Mouse (Mus musculus): ENCODE measurements at regions not wholly inside any gene's neighbourhood (a gene's known extent, or its start where the extent isn't known, plus 50 kb on each side); places are given as distances from the start of the nearest gene placed in this dataset.

DNA sequence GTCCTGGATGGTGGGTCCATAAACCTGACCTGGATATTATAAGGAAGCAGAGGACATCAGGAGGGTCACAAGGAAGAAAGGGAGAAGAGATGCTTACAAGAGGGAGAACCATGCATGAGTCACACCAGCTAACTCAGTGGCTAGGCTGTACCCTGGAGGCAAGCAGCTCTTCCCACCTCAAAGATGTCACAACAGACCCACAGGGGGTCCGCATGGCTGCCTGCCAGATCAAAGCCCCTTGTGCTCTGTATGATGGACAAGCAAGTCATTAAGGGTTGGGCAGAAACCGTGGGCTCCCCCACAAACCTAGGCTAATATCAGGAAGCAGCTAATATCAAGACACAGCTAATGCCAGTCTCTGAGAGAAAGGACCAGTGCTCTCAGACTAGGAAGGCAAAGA, 343.9 kb upstream of the Mef2c start:
- Histone ChIP-seq H3K27ac (ENCODE audit: insufficient read depth, low read depth, low read length) (no peak overlapping the region), H3K4me3 (ENCODE audit: insufficient read depth, low read length) (no peak overlapping the region), H3K4me1 (ENCODE audit: control insufficient read depth, insufficient read depth, low read length) (no peaks in the 10 kb centered on the region)
- no peak for TF ChIP-seq CTCF (IDR thresholded peaks at IDR 0.05; ENCODE audit: low read depth, low read length)
- no peak for TF ChIP-seq POLR2A (IDR thresholded peaks at IDR 0.05; ENCODE audit: borderline replicate concordance, low read depth, low read length)

DNA sequence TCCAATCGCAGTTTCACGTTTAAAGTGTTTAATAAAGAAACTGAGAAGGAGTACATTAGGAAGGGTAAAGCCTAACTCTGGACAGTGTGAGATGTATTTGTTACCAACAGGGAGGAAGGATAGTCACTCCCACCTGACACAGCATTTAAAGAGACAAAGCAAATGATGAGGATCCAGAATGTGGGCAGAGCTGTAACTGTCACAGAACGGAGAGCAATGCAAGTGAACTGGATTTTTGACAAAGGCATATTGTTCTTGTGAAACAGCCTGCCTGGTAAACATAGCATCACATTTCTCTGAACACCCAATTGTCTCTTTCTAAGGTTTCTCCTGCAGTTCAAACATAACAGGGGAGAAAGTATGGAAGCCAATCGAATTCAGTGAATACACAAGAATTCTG, 341.1 kb upstream of the Mef2c start:
- Histone ChIP-seq H3K4me1 (ENCODE audit: control insufficient read depth, insufficient read depth, low read length) (no peaks in the 10 kb centered on the region), H3K27ac (ENCODE audit: insufficient read depth, low read depth, low read length) (no peak overlapping the region), H3K4me3 (ENCODE audit: insufficient read depth, low read length) (no peak overlapping the region)
- TF ChIP-seq CTCF (IDR thresholded peaks at IDR 0.05; ENCODE audit: low read depth, low read length) (no peak), POLR2A (IDR thresholded peaks at IDR 0.05; ENCODE audit: borderline replicate concordance, low read depth, low read length) (no peak)

DNA sequence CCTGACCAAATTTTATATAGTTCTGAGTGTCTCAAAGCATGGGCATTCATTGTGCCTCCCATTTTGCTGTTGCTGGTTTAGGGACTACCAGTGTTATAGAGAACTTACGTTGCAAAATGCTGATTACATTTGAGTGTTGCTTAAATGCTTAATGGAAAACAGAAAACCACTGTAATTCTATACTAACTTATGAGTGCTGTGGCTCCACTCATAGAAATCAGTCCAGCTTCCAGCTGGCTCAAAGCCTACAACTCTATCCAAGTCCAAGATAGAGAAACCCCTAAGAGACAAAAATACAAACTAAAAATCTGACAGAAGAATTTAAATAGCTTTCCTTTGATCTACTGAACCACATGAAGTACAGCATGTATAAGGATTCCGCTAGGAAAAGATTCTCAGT, 328.7 kb upstream of the Mef2c start:
- TF ChIP-seq POLR2A (IDR thresholded peaks at IDR 0.05; ENCODE audit: borderline replicate concordance, low read depth, low read length) (no peak), CTCF (IDR thresholded peaks at IDR 0.05; ENCODE audit: low read depth, low read length) (no peak)
- Histone ChIP-seq H3K4me3 (ENCODE audit: insufficient read depth, low read length) (no peak overlapping the region), H3K4me1 (ENCODE audit: control insufficient read depth, insufficient read depth, low read length) (no peaks in the 10 kb centered on the region)

GRCm38 (mm10) chr13:83201931-83202671, 301.7 kb upstream of the Mef2c start:
- H3K4me3 ChIP-seq (ENCODE audit: insufficient read depth, low read length), result no peak overlapping the region
- no peak for TF ChIP-seq CTCF (IDR thresholded peaks at IDR 0.05; ENCODE audit: low read depth, low read length)
- H3K27ac ChIP-seq (ENCODE audit: insufficient read depth, low read depth, low read length), result no peak overlapping the region

More for the DNA sequence above, 328.7 kb upstream of the Mef2c start:
- H3K27ac ChIP-seq (ENCODE audit: insufficient read depth, low read depth, low read length), result no peak overlapping the region

GRCm38 (mm10) chr13:83206622-83207021, 297.2 kb upstream of the Mef2c start:
- H3K4me3 ChIP-seq (ENCODE audit: insufficient read depth, low read length), result no peak overlapping the region
- no peak overlapping the region for H3K27ac ChIP-seq (ENCODE audit: insufficient read depth, low read depth, low read length)
- H3K4me1 ChIP-seq (ENCODE audit: control insufficient read depth, insufficient read depth, low read length), result no peaks in the 10 kb centered on the region
- TF ChIP-seq POLR2A (IDR thresholded peaks at IDR 0.05; ENCODE audit: borderline replicate concordance, low read depth, low read length) (no peak), CTCF (IDR thresholded peaks at IDR 0.05; ENCODE audit: low read depth, low read length) (no peak)

More at GRCm38 (mm10) chr13:83201931-83202671, 301.7 kb upstream of the Mef2c start:
- no peaks in the 10 kb centered on the region for H3K4me1 ChIP-seq (ENCODE audit: control insufficient read depth, insufficient read depth, low read length)

GRCm38 (mm10) chr13:83207513-83207912, 296.3 kb upstream of the Mef2c start:
- no peak for TF ChIP-seq POLR2A (IDR thresholded peaks at IDR 0.05; ENCODE audit: borderline replicate concordance, low read depth, low read length)
- no peak for TF ChIP-seq CTCF (IDR thresholded peaks at IDR 0.05; ENCODE audit: low read depth, low read length)
- no peaks in the 10 kb centered on the region for H3K4me1 ChIP-seq (ENCODE audit: control insufficient read depth, insufficient read depth, low read length)

GRCm38 (mm10) chr13:83208111-83208510, 295.7 kb upstream of the Mef2c start:
- Histone ChIP-seq H3K27ac (ENCODE audit: insufficient read depth, low read depth, low read length) (no peak overlapping the region), H3K4me1 (ENCODE audit: control insufficient read depth, insufficient read depth, low read length) (no peaks in the 10 kb centered on the region), H3K4me3 (ENCODE audit: insufficient read depth, low read length) (no peak overlapping the region)
- TF ChIP-seq CTCF (IDR thresholded peaks at IDR 0.05; ENCODE audit: low read depth, low read length) (no peak), POLR2A (IDR thresholded peaks at IDR 0.05; ENCODE audit: borderline replicate concordance, low read depth, low read length) (no peak)

More at GRCm38 (mm10) chr13:83207513-83207912, 296.3 kb upstream of the Mef2c start:
- Histone ChIP-seq H3K4me3 (ENCODE audit: insufficient read depth, low read length) (no peak overlapping the region), H3K27ac (ENCODE audit: insufficient read depth, low read depth, low read length) (no peak overlapping the region)

DNA sequence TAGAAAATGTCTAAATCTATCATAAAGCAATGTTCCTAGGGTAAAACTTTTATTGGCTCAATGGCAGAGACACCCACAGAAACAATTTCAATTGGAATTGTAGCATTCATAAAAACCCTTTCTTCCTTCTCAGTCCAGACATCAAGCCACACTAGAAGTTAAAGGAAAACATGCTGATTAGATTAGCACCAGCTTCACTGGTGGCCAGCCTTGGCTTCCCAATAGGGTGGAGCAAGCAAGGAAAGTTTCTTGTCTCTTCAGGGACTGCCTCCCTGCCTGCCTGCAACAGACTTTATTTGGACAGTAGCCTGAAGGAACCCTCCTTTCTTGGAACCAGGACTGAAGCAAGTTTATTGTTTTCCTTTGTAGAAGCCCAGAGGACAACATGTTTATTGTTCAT, 289.0 kb upstream of the Mef2c start:
- no peaks in the 10 kb centered on the region for H3K4me1 ChIP-seq (ENCODE audit: control insufficient read depth, insufficient read depth, low read length)
- TF ChIP-seq POLR2A (IDR thresholded peaks at IDR 0.05; ENCODE audit: borderline replicate concordance, low read depth, low read length) (no peak), CTCF (IDR thresholded peaks at IDR 0.05; ENCODE audit: low read depth, low read length) (no peak)
- no peak overlapping the region for H3K4me3 ChIP-seq (ENCODE audit: insufficient read depth, low read length)
- no peak overlapping the region for H3K27ac ChIP-seq (ENCODE audit: insufficient read depth, low read depth, low read length)

DNA sequence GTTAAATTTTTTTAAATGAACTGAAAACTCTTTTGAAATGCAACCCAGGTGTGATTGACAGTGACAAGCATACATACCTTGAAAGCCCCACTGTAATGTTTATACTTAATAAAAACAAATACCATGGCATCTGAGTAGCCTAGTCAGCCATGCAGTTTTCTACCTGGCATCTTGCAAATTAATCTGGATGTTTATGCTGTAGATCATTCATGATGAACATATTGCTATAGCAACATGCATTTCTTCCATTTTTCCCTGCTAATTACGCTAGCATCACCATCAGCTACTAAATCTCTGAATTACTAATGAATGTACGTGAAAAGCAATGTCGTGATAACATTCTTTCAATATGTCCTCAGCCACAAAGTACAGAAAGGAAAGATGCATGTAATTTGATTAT, 287.4 kb upstream of the Mef2c start:
- TF ChIP-seq CTCF (IDR thresholded peaks at IDR 0.05; ENCODE audit: low read depth, low read length), result no peak
- TF ChIP-seq POLR2A (IDR thresholded peaks at IDR 0.05; ENCODE audit: borderline replicate concordance, low read depth, low read length), result no peak
- no peaks in the 10 kb centered on the region for H3K4me1 ChIP-seq (ENCODE audit: control insufficient read depth, insufficient read depth, low read length)
- H3K27ac ChIP-seq (ENCODE audit: insufficient read depth, low read depth, low read length), result no peak overlapping the region
- H3K4me3 ChIP-seq (ENCODE audit: insufficient read depth, low read length), result no peak overlapping the region

DNA sequence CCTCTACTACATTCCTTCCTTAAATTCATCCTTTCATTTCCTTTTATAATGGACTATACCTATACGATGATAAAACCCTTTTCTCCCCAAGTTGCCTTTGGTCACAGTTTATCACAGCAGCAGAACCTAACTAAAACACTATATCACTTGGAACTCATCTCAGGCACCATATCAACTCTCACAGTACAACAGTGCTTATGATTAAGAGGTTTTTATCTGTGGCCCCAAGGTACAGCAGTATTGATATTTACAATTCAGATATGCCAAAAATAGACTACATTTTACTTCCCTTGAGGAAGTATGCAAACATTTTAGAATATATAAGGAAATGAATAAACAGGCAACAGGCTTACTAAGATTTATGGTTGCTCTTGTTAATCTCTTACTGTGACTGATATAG, 251.4 kb upstream of the Mef2c start:
- Histone ChIP-seq H3K27ac (ENCODE audit: insufficient read depth, low read depth, low read length) (no peak overlapping the region), H3K4me1 (ENCODE audit: control insufficient read depth, insufficient read depth, low read length) (no peaks in the 10 kb centered on the region), H3K4me3 (ENCODE audit: insufficient read depth, low read length) (no peak overlapping the region)
- no peak for TF ChIP-seq POLR2A (IDR thresholded peaks at IDR 0.05; ENCODE audit: borderline replicate concordance, low read depth, low read length)
- no peak for TF ChIP-seq CTCF (IDR thresholded peaks at IDR 0.05; ENCODE audit: low read depth, low read length)
